Mouse (Mus musculus): ENCODE measurements around the gene Hivep1. TPM values are rescaled to one million over a fixed set of nuclear protein-coding genes. Genes with fewer than 3 reads are reported as not detected.

Gene Hivep1
- polyA plus RNA-seq, 2 experiments = 1.4 to 2.0 TPM

DNA sequence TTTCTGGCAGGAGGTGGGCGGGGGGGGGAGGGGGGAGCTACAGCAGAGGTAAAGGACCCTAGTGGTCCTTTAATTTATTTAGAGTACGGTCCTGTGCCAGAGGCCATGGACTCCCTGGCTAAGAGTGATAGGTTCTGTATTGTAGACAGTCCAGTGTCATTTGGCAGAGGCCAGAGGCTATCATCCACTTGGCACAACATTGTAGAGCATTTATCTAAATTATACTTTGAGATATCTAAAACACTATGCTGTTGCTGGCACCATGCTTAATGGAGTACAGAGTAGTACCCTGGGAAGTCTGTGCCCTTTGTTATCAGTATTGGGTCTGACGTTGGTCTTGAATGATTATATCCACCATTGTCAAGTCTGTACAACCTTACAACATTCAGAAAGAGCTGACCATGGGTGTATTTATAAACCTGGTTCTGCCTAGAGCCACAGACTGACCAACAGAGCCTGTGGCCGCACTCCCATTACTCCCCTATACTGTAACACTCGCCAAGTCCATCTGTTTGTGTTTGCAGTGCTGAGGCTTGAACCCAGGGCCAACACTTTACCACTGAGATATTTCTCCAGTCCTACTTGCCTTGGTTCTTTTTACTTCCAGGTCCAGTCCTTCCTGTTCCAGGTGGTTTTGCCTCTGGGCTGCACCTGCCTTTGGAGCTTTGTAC is 69.4 kb downstream of the Hivep1 start:
- WGBS (ENCODE audit: insufficient replicate concordance) = 52% methylated on average over 5 of the region's 5 CpGs
- no peak for TF ChIP-seq CTCF (IDR thresholded peaks at IDR 0.05; ENCODE audit: low read depth)
- no peak for TF ChIP-seq EP300 (IDR thresholded peaks at IDR 0.05; ENCODE audit: low read depth)

DNA sequence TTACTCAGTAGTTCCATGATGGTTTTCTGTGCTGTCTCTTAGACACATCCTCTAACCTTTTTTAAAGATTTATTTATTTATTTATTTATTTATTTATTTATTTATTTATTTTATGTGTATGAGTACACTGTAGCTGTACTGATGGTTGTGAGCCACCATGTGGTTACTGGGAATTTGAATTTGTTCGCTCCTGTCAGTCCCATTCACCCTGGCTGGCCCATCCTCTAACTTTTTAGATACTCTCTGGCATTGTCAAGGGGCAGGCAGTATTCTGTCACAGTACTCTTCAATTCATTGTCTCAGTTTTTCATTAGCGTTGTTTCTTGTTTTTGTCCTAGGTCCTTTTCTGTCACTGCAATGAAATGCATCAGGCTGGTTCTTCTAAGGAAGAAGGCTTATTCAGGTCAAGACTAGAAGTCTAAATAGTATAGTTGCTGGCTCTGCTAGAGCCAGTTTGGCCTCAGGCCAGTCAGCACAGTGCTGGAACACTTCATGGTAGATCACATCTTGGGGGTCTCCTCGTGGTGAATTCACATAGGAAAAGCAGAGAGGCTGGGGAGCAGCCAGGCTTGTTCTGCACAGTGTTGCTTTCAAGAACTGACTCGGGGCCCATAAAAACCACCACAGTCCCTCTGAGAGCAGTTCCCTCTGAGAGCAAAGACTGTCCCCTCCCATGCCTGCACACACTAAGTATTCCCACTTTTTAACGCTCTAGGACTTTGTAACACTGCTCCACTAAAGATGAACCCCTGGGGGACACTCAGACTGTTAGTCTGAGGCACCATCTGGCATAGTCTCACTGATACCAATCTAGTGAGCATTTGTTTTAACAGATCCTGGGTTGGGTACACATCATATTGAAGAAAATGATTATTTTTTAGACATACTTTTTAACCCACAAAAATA is 70.2 kb downstream of the Hivep1 start:
- no peak for DNase-seq (ENCODE audit: low read depth in 3 of 3, low spot score in 3 of 3)
- 70% methylated on average over 5 of the region's 5 CpGs for WGBS (ENCODE audit: insufficient replicate concordance)
- Histone ChIP-seq H3K27ac (no peak overlapping the region), H3K9me3 (ENCODE audit: control insufficient read depth, low read length) (no peaks in the 10 kb centered on the region), H3K9ac (replicated peaks) (no peak overlapping the region), H3K4me2 (ENCODE audit: low read depth) (no peak overlapping the region), H3K27me3 (ENCODE audit: control insufficient read depth, insufficient read depth, low read length) (no peaks in the 10 kb centered on the region), H3K4me1 (replicated peaks; ENCODE audit: control insufficient read depth in 2 of 2, insufficient read depth in 2 of 2, low read length in 1 of 2) (0 out of 4 replicates have a peak, but pooled peaks cover 0 to 2% of the 10 kb centered on the region in 2 experiments), H3K4me3 (ENCODE audit: insufficient read depth in 1 of 2, low read depth in 2 of 2, low read length in 2 of 2) (no peak overlapping the region), H3K36me3 (replicated peaks; ENCODE audit: control insufficient read depth, insufficient read depth, low read depth) (no peaks in the 10 kb centered on the region)
- ATAC-seq (ENCODE audit: insufficient read depth) = no peak
- TF ChIP-seq CTCF (IDR thresholded peaks at IDR 0.05; ENCODE audit: low read depth) = no peak
- TF ChIP-seq EP300 (IDR thresholded peaks at IDR 0.05; ENCODE audit: low read depth) = no peak

More for the DNA sequence above, 69.4 kb downstream of the Hivep1 start:
- Histone ChIP-seq H3K4me2 (ENCODE audit: low read depth) (no peak overlapping the region), H3K9me3 (ENCODE audit: control insufficient read depth, low read length) (no peaks in the 10 kb centered on the region), H3K36me3 (replicated peaks; ENCODE audit: control insufficient read depth, insufficient read depth, low read depth) (no peaks in the 10 kb centered on the region), H3K27me3 (ENCODE audit: control insufficient read depth, insufficient read depth, low read length) (no peaks in the 10 kb centered on the region), H3K9ac (replicated peaks) (no peak overlapping the region), H3K27ac (no peak overlapping the region), H3K4me1 (replicated peaks; ENCODE audit: control insufficient read depth in 2 of 2, insufficient read depth in 2 of 2, low read length in 1 of 2) (0 out of 4 replicates have a peak, but pooled peaks cover 0 to 2% of the 10 kb centered on the region in 2 experiments), H3K4me3 (ENCODE audit: insufficient read depth in 1 of 2, low read depth in 2 of 2, low read length in 2 of 2) (no peak overlapping the region)
- ATAC-seq (ENCODE audit: insufficient read depth) (no peak), DNase-seq (ENCODE audit: low read depth in 3 of 3, low spot score in 3 of 3) (no peak)

DNA sequence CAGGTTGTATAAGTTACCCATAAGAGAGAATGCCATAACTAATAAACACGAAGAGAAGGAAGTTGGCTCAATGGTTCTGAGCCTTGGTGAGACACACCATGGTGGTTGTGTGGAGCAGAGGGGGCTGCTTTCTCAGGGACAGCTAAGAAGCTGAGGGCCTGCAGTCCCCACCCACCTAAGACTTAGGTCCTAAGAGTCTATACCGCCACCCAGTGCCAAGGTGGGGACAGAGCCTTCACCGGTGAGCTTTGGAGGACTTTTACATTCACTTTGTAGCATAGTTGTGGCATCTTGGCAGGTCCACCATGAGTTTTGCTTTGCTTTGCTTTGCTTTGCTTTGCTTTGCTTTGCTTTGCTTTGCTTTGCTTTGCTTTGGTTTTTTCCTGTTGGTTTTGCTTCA is 92.8 kb downstream of the Hivep1 start:
- Histone ChIP-seq H3K27me3 (ENCODE audit: control insufficient read depth, insufficient read depth, low read length) (no peaks in the 10 kb centered on the region), H3K9ac (replicated peaks) (no peak overlapping the region), H3K4me2 (ENCODE audit: low read depth) (no peak overlapping the region), H3K9me3 (ENCODE audit: control insufficient read depth, low read length) (no peaks in the 10 kb centered on the region), H3K4me1 (replicated peaks; ENCODE audit: control insufficient read depth in 2 of 2, insufficient read depth in 2 of 2, low read length in 1 of 2) (peaks cover 0 to 2% of the 10 kb centered on the region in 2 experiments; a peak in 1 of 4 replicates), H3K27ac (no peak overlapping the region), H3K4me3 (ENCODE audit: insufficient read depth in 1 of 2, low read depth in 2 of 2, low read length in 2 of 2) (no peak overlapping the region), H3K36me3 (replicated peaks; ENCODE audit: control insufficient read depth, insufficient read depth, low read depth) (no peaks in the 10 kb centered on the region)
- DNase-seq (ENCODE audit: low read depth in 3 of 3, low spot score in 3 of 3) (no peak), ATAC-seq (ENCODE audit: insufficient read depth) (no peak)
- peak; percentile 43 for TF ChIP-seq CTCF (IDR thresholded peaks at IDR 0.05; ENCODE audit: low read depth)
- no peak for TF ChIP-seq EP300 (IDR thresholded peaks at IDR 0.05; ENCODE audit: low read depth)
- 50% methylated on average over 3 of the region's 3 CpGs for WGBS (ENCODE audit: insufficient replicate concordance)

DNA sequence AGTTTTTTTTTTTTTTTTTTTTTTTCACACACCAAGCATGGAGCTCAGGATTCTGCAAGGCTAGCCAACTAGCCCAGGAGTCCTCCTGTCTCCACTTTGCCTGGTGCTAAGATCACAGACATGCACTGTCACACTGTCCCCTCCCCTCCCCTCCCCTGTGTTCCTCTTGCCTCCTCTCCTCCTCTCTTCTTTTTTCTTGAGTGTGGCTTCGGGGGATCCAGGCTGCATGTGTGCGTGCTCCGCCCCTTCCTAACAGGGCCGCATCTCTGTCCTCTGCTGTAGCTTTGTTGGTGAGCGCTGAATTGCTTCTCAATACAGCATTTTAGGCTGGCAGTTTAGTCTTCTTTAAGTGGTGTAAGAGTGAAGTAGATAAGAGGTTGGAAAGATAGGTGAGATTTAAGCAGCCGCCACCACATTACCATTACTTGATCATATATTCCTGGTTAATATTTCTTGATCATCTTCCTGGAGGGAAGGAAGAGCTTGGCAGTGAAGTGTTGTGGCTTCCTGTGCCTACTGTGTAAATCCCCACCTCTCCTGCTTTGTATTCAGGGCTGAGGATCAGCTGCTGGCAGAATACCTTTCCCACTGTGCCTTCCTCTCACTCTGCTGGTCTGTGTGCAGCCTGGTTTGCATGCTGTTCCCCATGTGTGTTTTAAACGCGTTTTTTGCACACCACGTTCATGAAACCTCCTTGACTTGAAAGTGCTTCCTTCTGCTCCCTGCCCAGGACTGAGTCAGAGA is 97.7 kb downstream of the Hivep1 start:
- H3K27ac ChIP-seq = no peak overlapping the region
- no peak overlapping the region for H3K9ac ChIP-seq (replicated peaks)
- WGBS (ENCODE audit: insufficient replicate concordance) = 26% methylated on average over 9 of the region's 9 CpGs
- peaks cover 0 to 4% of the 10 kb centered on the region in 2 experiments; a peak in 1 of 4 replicates for H3K4me1 ChIP-seq (replicated peaks; ENCODE audit: control insufficient read depth in 2 of 2, insufficient read depth in 2 of 2, low read length in 1 of 2)
- ATAC-seq (ENCODE audit: insufficient read depth) (no peak), DNase-seq (ENCODE audit: low read depth in 3 of 3, low spot score in 3 of 3) (no peak)
- H3K4me2 ChIP-seq (ENCODE audit: low read depth) = no peak overlapping the region
- no peaks in the 10 kb centered on the region for H3K36me3 ChIP-seq (replicated peaks; ENCODE audit: control insufficient read depth, insufficient read depth, low read depth)
- no peak for TF ChIP-seq EP300 (IDR thresholded peaks at IDR 0.05; ENCODE audit: low read depth)
- no peak for TF ChIP-seq CTCF (IDR thresholded peaks at IDR 0.05; ENCODE audit: low read depth)
- H3K27me3 ChIP-seq (ENCODE audit: control insufficient read depth, insufficient read depth, low read length) = no peaks in the 10 kb centered on the region
- no peaks in the 10 kb centered on the region for H3K9me3 ChIP-seq (ENCODE audit: control insufficient read depth, low read length)
- no peak overlapping the region for H3K4me3 ChIP-seq (ENCODE audit: insufficient read depth in 1 of 2, low read depth in 2 of 2, low read length in 2 of 2)
